Mouse (Mus musculus): Measurements from ENCODE around the gene Donson.
"Not testable (repeated sequence)": the region's sequence is repeated elsewhere in the genome, so short reads cannot be mapped to it uniquely, and the experiment has no call there.

Donson gene

GRCm38 (mm10) chr16:91645420-91645819, 43.1 kb downstream of the Donson start:
- DNase-seq (ENCODE audit: low spot score in 2 of 2): not testable (repeated sequence)

GRCm38 (mm10) chr16:91644901-91645300, 43.7 kb downstream of the Donson start:
- DNase-seq (ENCODE audit: low spot score in 2 of 2): no peak

- no peak for DNase-seq (ENCODE audit: low spot score in 2 of 2)
These were observed 48.4 kb downstream of the Donson start for GRCm38 (mm10) chr16:91640171-91640570.

GRCm38 (mm10) chr16:91639636-91640035, 48.9 kb downstream of the Donson start:
- no peak for DNase-seq (ENCODE audit: low spot score in 2 of 2)

GRCm38 (mm10) chr16:91639161-91639560, 49.4 kb downstream of the Donson start:
- DNase-seq (ENCODE audit: low spot score in 2 of 2): no peak

GRCm38 (mm10) chr16:91633641-91634040, 54.9 kb downstream of the Donson start:
- no peak for DNase-seq (ENCODE audit: low spot score in 2 of 2)

GRCm38 (mm10) chr16:91632940-91633339, 55.6 kb downstream of the Donson start:
- no peak for DNase-seq (ENCODE audit: low spot score in 2 of 2)

GRCm38 (mm10) chr16:91632439-91632838, 56.1 kb downstream of the Donson start:
- DNase-seq (ENCODE audit: low spot score in 2 of 2): no peak

- no peak for DNase-seq (ENCODE audit: low spot score in 2 of 2)
These were observed 58.0 kb downstream of the Donson start for GRCm38 (mm10) chr16:91630584-91630983.

GRCm38 (mm10) chr16:91629749-91630148, 58.8 kb downstream of the Donson start:
- no peak for DNase-seq (ENCODE audit: low spot score in 2 of 2)

GRCm38 (mm10) chr16:91628673-91629072, 59.9 kb downstream of the Donson start:
- DNase-seq (ENCODE audit: low spot score in 2 of 2): no peak

- DNase-seq (ENCODE audit: low spot score in 2 of 2): no peak
These were observed 60.7 kb downstream of the Donson start for GRCm38 (mm10) chr16:91627831-91628230.

Measured in urinary bladder, adult 18-20 months (tissue).